Mouse (Mus musculus) forebrain, embryonic 12.5 days (tissue): ENCODE results near the gene Gm884. TPM values are rescaled to one million over a fixed set of nuclear protein-coding genes. Genes with fewer than 3 reads are reported as not detected.
"Not testable (repeated sequence)": the region's sequence is repeated elsewhere in the genome, so short reads cannot be mapped to it uniquely, and the experiment has no call there.

Experiments
- ATAC-seq: fragments of 200-750 bp; cut with Nextera tagmentation; 2 replicates; pipeline ENCODE4 v1.8.0; 2017; ENCODE audit warnings: moderate TSS enrichment; ENCODE audit not compliant: low FRiP score
- H3K27ac ChIP-seq: fragments of 300-500 bp; sonication (generic); 2 replicates; pipeline ENCODE4 v1.5.1; 2016; ENCODE audit warnings: mild to moderate bottlenecking
- H3K27me3 ChIP-seq: fragments of 300-500 bp; sonication (generic); 2 replicates; pipeline ENCODE4 v1.6.1; 2016; ENCODE audit warnings: mild to moderate bottlenecking
- H3K36me3 ChIP-seq: fragments of 300-500 bp; sonication (generic); replicated peaks from 2 replicates; pipeline ENCODE4 v1.6.1; 2016; ENCODE audit warnings: mild to moderate bottlenecking
- H3K4me1 ChIP-seq: fragments of 300-500 bp; sonication (generic); 2 replicates; pipeline ENCODE4 v1.6.1; 2016
- H3K4me2 ChIP-seq: fragments of 300-500 bp; sonication (generic); 2 replicates; pipeline ENCODE4 v1.6.1; 2016; ENCODE audit warnings: mild to moderate bottlenecking, moderate library complexity
- H3K4me3 ChIP-seq: fragments of 300-500 bp; sonication (generic); replicated peaks from 2 replicates; pipeline ENCODE4 v1.5.1; 2016; ENCODE audit warnings: mild to moderate bottlenecking
- H3K9ac ChIP-seq: fragments of 300-500 bp; sonication (generic); 2 replicates; pipeline ENCODE4 v1.6.1; 2016; ENCODE audit warnings: mild to moderate bottlenecking
- H3K9me3 ChIP-seq: fragments of 300-500 bp; sonication (generic); 2 replicates; pipeline ENCODE4 v1.6.1; 2016
- WGBS: fragments of 180-500 bp; shearing (Covaris S2); methylation state at CpG from one replicate; pipeline ENCODE4 v1.1.7; 2016; 5-methylcytosine and 5-hydroxymethylcytosine counted together
- polyA plus RNA-seq: library from polyadenylated mRNA; unstranded; fragments of >200 nt; fragmentation: Nextera tagmentation; extraction: Ambion mirVana; gene quantifications from 2 replicates; pipeline ENCODE4 v1.2.1, GENCODE M21; 2016

The Gm884 gene
- polyA plus RNA-seq, 1 experiment from 2014 or later: not detected

- no peaks in the 10 kb centered on the region for H3K4me1 ChIP-seq
- 89% methylated on average over 2 of the region's 2 CpGs for WGBS
- no peak for ATAC-seq
- H3K4me2 ChIP-seq: no peak overlapping the region
- H3K27ac ChIP-seq: no peak overlapping the region
- no peaks in the 10 kb centered on the region for H3K27me3 ChIP-seq
- no peak overlapping the region for H3K9ac ChIP-seq
- no peak overlapping the region for H3K4me3 ChIP-seq
- H3K36me3 ChIP-seq: no peaks in the 10 kb centered on the region
- H3K9me3 ChIP-seq: no peaks in the 10 kb centered on the region
Measured at GRCm38 (mm10) chr11:103610772-103611171, 10.2 kb downstream of the Gm884 start.

- no peak overlapping the region for H3K4me3 ChIP-seq
- no peaks in the 10 kb centered on the region for H3K36me3 ChIP-seq
- no peaks in the 10 kb centered on the region for H3K4me1 ChIP-seq
- no peaks in the 10 kb centered on the region for H3K9me3 ChIP-seq
- 73% methylated on average over 5 of the region's 5 CpGs for WGBS
- H3K27me3 ChIP-seq: no peaks in the 10 kb centered on the region
- H3K9ac ChIP-seq: no peak overlapping the region
- no peak overlapping the region for H3K4me2 ChIP-seq
- no peak overlapping the region for H3K27ac ChIP-seq
- no peak for ATAC-seq
Measured at GRCm38 (mm10) chr11:103606611-103607010, 14.3 kb downstream of the Gm884 start.

- no peak overlapping the region for H3K9ac ChIP-seq
- peaks cover 14% of the 10 kb centered on the region for H3K9me3 ChIP-seq
- no peak overlapping the region for H3K4me3 ChIP-seq
- H3K27ac ChIP-seq: no peak overlapping the region
- no peaks in the 10 kb centered on the region for H3K4me1 ChIP-seq
- no peaks in the 10 kb centered on the region for H3K36me3 ChIP-seq
- 93% methylated on average over 11 of the region's 11 CpGs for WGBS
- no peaks in the 10 kb centered on the region for H3K27me3 ChIP-seq
- H3K4me2 ChIP-seq: no peak overlapping the region
- no peak for ATAC-seq
Measured at GRCm38 (mm10) chr11:103578339-103578738, 42.6 kb downstream of the Gm884 start.

- Histone ChIP-seq H3K4me2 (no peak overlapping the region), H3K9ac (no peak overlapping the region), H3K4me1 (no peaks in the 10 kb centered on the region), H3K27me3 (no peaks in the 10 kb centered on the region), H3K9me3 (no peaks in the 10 kb centered on the region), H3K36me3 (no peaks in the 10 kb centered on the region), H3K27ac (no peak overlapping the region), H3K4me3 (no peak overlapping the region)
- 67% methylated on average over 2 of the region's 2 CpGs for WGBS
- no peak for ATAC-seq
Measured at GRCm38 (mm10) chr11:103556021-103556420, 64.9 kb downstream of the Gm884 start.

- WGBS: 31% methylated on average over 1 of the region's 1 CpGs
- H3K9me3 ChIP-seq, H3K9ac ChIP-seq, H3K4me1 ChIP-seq, H3K36me3 ChIP-seq, H3K27ac ChIP-seq, H3K27me3 ChIP-seq, ATAC-seq, H3K4me3 ChIP-seq, H3K4me2 ChIP-seq: not testable (repeated sequence)
Measured at GRCm38 (mm10) chr11:103534973-103535372, 86.0 kb downstream of the Gm884 start.

GRCm38 (mm10) chr11:103512111-103512510 lies 108.8 kb downstream of the Gm884 start:
- H3K4me2 ChIP-seq: no peak overlapping the region
- H3K9me3 ChIP-seq: 0 out of 2 replicates have a peak, but pooled peaks cover 6% of the 10 kb centered on the region
- no peaks in the 10 kb centered on the region for H3K4me1 ChIP-seq
- H3K27ac ChIP-seq: no peak overlapping the region
- H3K27me3 ChIP-seq: no peaks in the 10 kb centered on the region
- ATAC-seq: no peak
- WGBS: 81% methylated on average over 2 of the region's 2 CpGs
- H3K9ac ChIP-seq: no peak overlapping the region
- H3K4me3 ChIP-seq: no peak overlapping the region
- no peaks in the 10 kb centered on the region for H3K36me3 ChIP-seq

GRCm38 (mm10) chr11:103504497-103504896 lies 116.4 kb downstream of the Gm884 start, which contains the start of gene Lrrc37a:
TSS of gene Lrrc37a (minus strand) at chr11:103504597.
- no peaks in the 10 kb centered on the region for H3K4me1 ChIP-seq
- no peaks in the 10 kb centered on the region for H3K9me3 ChIP-seq
- H3K36me3 ChIP-seq: no peaks in the 10 kb centered on the region
- no peak within 1 kb of the TSS for H3K4me2 ChIP-seq
- WGBS: 91% methylated on average over 12 of the region's 12 CpGs
- no peak within 1 kb of the TSS for H3K4me3 ChIP-seq
- no peaks in the 10 kb centered on the region for H3K27me3 ChIP-seq
- no peak within 1 kb of the TSS for H3K27ac ChIP-seq
- H3K9ac ChIP-seq: no peak within 1 kb of the TSS
- no peak for ATAC-seq

Other genes starting within 250 kb of the Gm884 start
- 10.3 and 11.1 TPM in 2 replicates for gene Plekhm1, start 208.5 kb downstream of the Gm884 start, polyA plus RNA-seq
- not detected in 2 replicates for gene Lrrc37a, start 116.5 kb downstream of the Gm884 start, polyA plus RNA-seq
- gene Lyzl6, start 17.8 kb upstream of the Gm884 start, polyA plus RNA-seq: not detected in 2 replicates
- not detected in 2 replicates for gene Rprml, start 28.4 kb upstream of the Gm884 start, polyA plus RNA-seq
- gene Gosr2, start 76.8 kb upstream of the Gm884 start, polyA plus RNA-seq: 95.2 and 95.4 TPM in 2 replicates
- 0.40 and 0.69 TPM in 2 replicates for gene Wnt9b, start 128.7 kb upstream of the Gm884 start, polyA plus RNA-seq
- 6.6 TPM in 2 replicates for gene Wnt3, start 153.0 kb upstream of the Gm884 start, polyA plus RNA-seq